Mouse (Mus musculus) A20 (cell line): Measurements from ENCODE around the gene Fli1.

Experiments used
- DNase-seq: peaks from one replicate; pipeline ENCODE4 v3.0.0-alpha.2; 2011; ENCODE audit warnings: low read depth, low spot score

The Fli1 gene

GRCm38 (mm10) chr9:32502256-32503010 is 40.2 kb downstream of the Fli1 start:
- DNase-seq, result peak; percentile 58

GRCm38 (mm10) chr9:32500886-32501285 is 41.8 kb downstream of the Fli1 start:
- DNase-seq, result peak; percentile 89

GRCm38 (mm10) chr9:32500063-32500462 is 42.6 kb downstream of the Fli1 start:
- DNase-seq, result peak; percentile 85

GRCm38 (mm10) chr9:32499469-32499868 is 43.2 kb downstream of the Fli1 start:
- peak; percentile 89 for DNase-seq

GRCm38 (mm10) chr9:32495643-32495997 is 47.0 kb downstream of the Fli1 start:
- DNase-seq, result no peak

GRCm38 (mm10) chr9:32494891-32495642 is 47.6 kb downstream of the Fli1 start:
- DNase-seq, result no peak

- DNase-seq, result peak; percentile 49
Measured at GRCm38 (mm10) chr9:32493588-32494423, 48.9 kb downstream of the Fli1 start.

- peak; percentile 64 for DNase-seq
Measured at GRCm38 (mm10) chr9:32492753-32493152, 49.9 kb downstream of the Fli1 start.

DNA sequence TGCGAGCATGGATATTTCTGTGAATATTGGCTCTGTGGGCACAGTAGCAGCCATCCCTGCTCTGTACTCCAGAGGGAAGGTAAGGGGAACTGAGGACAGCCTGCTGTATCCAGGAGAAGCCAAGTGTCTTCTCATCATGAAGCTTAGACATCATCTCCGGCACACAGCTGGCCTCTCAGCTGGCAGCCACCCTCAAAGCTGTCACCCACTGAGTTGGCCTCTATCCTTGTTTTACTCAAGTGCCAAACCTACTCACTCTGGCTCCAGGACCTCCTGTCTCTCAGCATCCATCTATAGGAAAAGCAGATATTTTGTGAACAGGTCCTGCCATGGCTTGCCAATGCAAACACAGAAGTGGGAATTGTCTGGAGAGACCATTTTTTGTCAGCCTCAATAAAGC is 51.2 kb downstream of the Fli1 start:
- no peak for DNase-seq

GRCm38 (mm10) chr9:32489794-32490358 is 52.8 kb downstream of the Fli1 start:
- no peak for DNase-seq

GRCm38 (mm10) chr9:32489315-32489714 is 53.3 kb downstream of the Fli1 start:
- DNase-seq, result no peak

DNA sequence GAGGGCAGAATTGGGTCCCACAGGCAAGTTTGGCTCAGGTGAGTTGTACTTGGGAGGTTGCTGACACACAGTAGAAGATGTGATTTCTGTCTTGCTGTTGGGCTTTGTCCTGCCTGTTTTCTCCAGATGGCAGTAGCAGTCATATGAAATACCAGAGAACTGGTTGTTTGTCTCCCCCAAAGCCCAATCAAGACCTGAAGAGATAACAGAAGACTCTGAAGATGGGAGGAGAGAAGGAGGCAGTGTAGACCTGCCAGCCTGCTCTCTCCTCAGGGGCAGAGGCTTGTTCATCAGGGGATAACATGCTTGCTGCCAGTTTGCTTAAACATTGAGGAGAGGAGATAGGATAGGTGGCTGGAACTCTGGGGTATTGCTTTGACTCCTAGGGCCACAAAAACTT is 54.0 kb downstream of the Fli1 start:
- no peak for DNase-seq

GRCm38 (mm10) chr9:32487823-32488222 is 54.8 kb downstream of the Fli1 start:
- DNase-seq, result no peak

- DNase-seq, result no peak
Measured at GRCm38 (mm10) chr9:32487401-32487800, 55.3 kb downstream of the Fli1 start.

DNA sequence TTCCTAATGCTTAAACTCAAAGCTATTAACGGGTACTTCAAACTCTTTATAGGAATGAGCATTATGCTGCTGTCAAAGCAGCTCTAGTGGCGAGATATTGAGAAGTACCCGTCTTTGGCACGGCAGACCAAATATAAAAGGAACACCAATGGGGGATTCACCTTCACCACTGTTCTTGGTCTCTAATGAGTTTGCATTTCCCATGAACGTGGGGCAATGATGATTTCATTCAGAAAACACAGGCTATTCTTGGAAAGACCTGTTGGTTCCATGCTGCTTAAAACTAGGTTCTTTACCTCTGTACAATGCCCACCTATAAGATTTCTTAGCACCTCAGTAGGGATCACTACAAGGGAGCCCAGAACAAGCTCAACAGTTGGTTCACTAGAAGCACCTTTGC is 62.2 kb downstream of the Fli1 start:
- no peak for DNase-seq

- DNase-seq, result no peak
Measured at GRCm38 (mm10) chr9:32478799-32479198, 63.9 kb downstream of the Fli1 start.

GRCm38 (mm10) chr9:32478087-32478486 is 64.6 kb downstream of the Fli1 start:
- no peak for DNase-seq

DNA sequence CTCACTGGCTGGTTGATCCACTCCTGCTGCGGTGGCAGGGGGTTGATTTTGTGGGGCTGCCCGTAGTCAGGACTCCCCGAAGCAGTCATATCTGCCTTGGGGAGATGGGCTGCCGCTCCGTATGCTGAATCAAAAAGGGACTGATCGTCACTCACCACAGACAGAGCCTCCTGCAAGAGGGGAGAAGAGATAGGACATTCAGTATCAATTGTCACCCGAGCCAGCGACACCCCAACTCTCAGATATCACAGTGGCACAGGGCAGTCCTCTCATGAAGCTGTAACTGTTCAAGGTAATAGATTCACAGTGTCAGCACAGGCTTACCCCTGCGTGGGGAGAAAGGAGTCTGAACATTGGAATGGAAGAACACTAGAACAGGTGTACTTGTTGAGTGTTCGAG is 66.1 kb downstream of the Fli1 start:
- no peak for DNase-seq

DNA sequence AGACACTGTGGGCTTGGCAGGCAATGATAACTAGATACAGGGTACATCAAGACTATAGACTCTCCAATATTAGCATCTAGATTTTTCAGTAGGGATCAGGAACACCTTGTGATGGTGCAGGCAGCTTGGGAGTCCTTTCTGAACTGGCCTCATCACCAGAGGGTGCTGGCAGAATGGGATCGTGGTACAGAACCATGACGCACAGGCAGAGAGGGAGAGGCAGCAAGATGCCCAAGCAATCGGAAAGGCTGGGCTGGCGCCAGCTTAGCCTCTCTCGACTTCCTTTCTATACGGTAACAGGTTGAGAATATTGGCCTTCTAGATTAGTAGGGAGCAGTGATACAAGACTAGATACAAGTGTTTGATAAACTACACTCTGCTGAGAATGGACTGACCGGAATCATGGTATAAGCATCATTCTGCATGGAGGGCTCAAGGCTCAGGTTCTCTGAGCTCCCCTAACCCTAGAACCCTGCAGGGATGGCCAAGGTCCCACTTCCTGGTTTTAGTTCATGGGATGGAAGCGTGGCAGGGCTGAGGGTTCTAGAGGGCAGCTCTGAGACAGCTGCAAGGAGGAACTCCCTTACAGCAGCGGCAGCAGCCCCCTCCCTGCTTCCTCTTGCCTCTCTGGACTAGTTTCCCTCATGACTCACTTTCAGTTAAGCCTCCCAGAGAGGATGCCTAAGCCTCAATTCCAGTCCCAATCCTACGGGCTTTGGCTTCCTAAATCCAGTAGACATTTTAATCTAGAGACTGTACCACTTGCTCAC is 67.9 kb downstream of the Fli1 start:
- peak; percentile 33 for DNase-seq

DNA sequence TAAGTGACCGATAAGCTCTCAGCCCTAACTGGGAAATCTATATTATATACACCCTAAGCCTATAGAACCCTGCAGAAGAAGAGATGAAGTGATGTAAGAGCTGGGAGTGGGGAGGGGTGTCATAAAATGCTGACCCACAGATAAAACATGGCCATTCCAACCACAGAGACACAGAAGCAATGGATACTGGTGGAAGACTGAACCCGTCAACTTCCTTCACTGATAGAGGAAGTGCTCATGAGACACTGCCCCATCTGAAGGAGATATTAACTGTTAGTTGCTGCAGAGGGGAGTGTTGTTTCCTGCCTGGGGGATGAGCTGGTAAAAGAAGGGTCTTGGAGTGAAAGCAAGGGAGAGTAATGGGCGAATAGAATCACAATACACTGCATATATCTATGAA is 70.3 kb downstream of the Fli1 start:
- DNase-seq, result no peak

GRCm38 (mm10) chr9:32469123-32469751 is 73.4 kb downstream of the Fli1 start:
- no peak for DNase-seq
